Mouse (Mus musculus): Measurements from ENCODE around the gene Tbc1d10b.
"Not testable (repeated sequence)": the region's sequence is repeated elsewhere in the genome, so short reads cannot be mapped to it uniquely, and the experiment has no call there.

Gene Tbc1d10b

GRCm38 (mm10) chr7:127208295-127208552 lies at the start of gene Tbc1d10b:
TSS of gene Tbc1d10b (minus strand) at chr7:127208468.
- no peak for DNase-seq (ENCODE audit: low spot score)

GRCm38 (mm10) chr7:127256518-127256917 lies 48.2 kb upstream of the Tbc1d10b start:
- DNase-seq (ENCODE audit: low spot score) = no peak

GRCm38 (mm10) chr7:127255965-127256364 lies 47.7 kb upstream of the Tbc1d10b start:
- DNase-seq (ENCODE audit: low spot score) = no peak

- no peak for DNase-seq (ENCODE audit: low spot score)
These were observed 46.7 kb upstream of the Tbc1d10b start for GRCm38 (mm10) chr7:127255008-127255407.

- DNase-seq (ENCODE audit: low spot score) = peak; percentile 97
These were observed 45.8 kb upstream of the Tbc1d10b start for GRCm38 (mm10) chr7:127253821-127254769.

GRCm38 (mm10) chr7:127253341-127253740 lies 45.1 kb upstream of the Tbc1d10b start:
- no peak for DNase-seq (ENCODE audit: low spot score)

GRCm38 (mm10) chr7:127252414-127252813 lies 44.1 kb upstream of the Tbc1d10b start:
- no peak for DNase-seq (ENCODE audit: low spot score)

GRCm38 (mm10) chr7:127250511-127250910 lies 42.2 kb upstream of the Tbc1d10b start:
- not testable (repeated sequence) for DNase-seq (ENCODE audit: low spot score)

GRCm38 (mm10) chr7:127244658-127245510 lies 36.6 kb upstream of the Tbc1d10b start:
- no peak for DNase-seq (ENCODE audit: low spot score)

- peak; percentile 99 for DNase-seq (ENCODE audit: low spot score)
These were observed 35.8 kb upstream of the Tbc1d10b start, which contains the start of gene Zfp771 for GRCm38 (mm10) chr7:127243870-127244657. TSS of gene Zfp771 (plus strand) at chr7:127244274.

GRCm38 (mm10) chr7:127243361-127243867 lies 35.1 kb upstream of the Tbc1d10b start:
- no peak for DNase-seq (ENCODE audit: low spot score)

GRCm38 (mm10) chr7:127234777-127235176 lies 26.5 kb upstream of the Tbc1d10b start:
- DNase-seq (ENCODE audit: low spot score) = no peak

- DNase-seq (ENCODE audit: low spot score) = no peak
These were observed 25.5 kb upstream of the Tbc1d10b start for GRCm38 (mm10) chr7:127233765-127234164.

- no peak for DNase-seq (ENCODE audit: low spot score)
These were observed 25.1 kb upstream of the Tbc1d10b start for GRCm38 (mm10) chr7:127233368-127233749.

GRCm38 (mm10) chr7:127232622-127233367 lies 24.5 kb upstream of the Tbc1d10b start, which contains the start of the genes Zfp553 and Sept1:
TSS of gene Zfp553 (plus strand) at chr7:127233061.
TSS of gene Sept1 (minus strand) at chr7:127233130.
- peak; percentile 88 for DNase-seq (ENCODE audit: low spot score)

- DNase-seq (ENCODE audit: low spot score) = no peak
These were observed 23.8 kb upstream of the Tbc1d10b start for GRCm38 (mm10) chr7:127231826-127232621.

- DNase-seq (ENCODE audit: low spot score) = no peak
These were observed 23.1 kb upstream of the Tbc1d10b start for GRCm38 (mm10) chr7:127231376-127231775.

- DNase-seq (ENCODE audit: low spot score) = peak; percentile 90
These were observed 20.5 kb upstream of the Tbc1d10b start for GRCm38 (mm10) chr7:127228615-127229303.

Data from testis, postnatal 10 days (tissue).